Mouse (Mus musculus): Measurements from ENCODE around the gene Wwc1. TPM values are rescaled to one million over a fixed set of nuclear protein-coding genes. Genes with fewer than 3 reads are reported as not detected.

The Wwc1 gene
- polyA plus RNA-seq, 1 experiment from 2014 or later = 5.0 TPM

DNA sequence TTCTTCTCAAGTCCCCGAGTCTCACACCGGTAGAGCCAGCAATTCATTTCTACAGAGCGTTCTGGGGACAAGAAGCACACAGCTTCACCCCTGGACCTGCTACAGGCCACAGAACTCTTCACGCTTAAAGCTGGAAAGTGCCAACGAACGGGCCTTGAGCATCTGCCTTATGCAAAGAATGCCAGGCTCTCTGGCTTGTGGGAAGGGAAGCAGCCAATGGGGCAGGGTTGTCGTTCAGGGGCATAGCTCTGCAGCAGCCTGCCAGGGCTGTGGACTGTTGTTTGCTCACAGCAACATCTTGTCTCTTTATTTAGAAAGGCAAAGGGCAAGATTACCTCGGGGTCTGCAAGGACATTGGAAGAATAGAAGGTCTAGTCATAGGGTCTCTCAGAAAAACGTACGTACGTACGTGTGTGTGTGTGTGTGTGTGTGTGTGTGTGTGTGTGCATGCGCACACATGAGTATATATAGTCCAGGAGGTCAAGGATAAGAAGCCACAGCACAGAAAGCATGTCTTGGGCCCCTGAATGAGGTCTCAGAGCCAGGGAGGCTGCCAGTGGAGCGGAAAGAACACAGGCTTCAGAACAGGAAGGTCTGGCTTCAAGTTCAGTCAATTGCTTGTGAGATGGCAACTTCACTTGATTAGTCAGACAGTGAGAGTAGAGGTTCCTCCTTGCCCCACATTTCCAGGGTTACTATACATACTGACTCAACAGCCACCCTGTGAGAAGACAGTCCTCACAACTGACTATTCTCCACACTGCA, 48.0 kb downstream of the Wwc1 start:
- H3K4me2 ChIP-seq (ENCODE audit: low read depth, low read length) = no peak overlapping the region
- peaks cover 8% of the 10 kb centered on the region; the same call in 1 of the 2 replicates for H3K4me1 ChIP-seq (ENCODE audit: control insufficient read depth, insufficient read depth, low read length)
- WGBS = 77% methylated on average over 14 of the region's 14 CpGs
- no peak overlapping the region for H3K4me3 ChIP-seq (replicated peaks; ENCODE audit: low read length)
- ATAC-seq (ENCODE audit: insufficient read depth, low FRiP score) = no peak
- no peaks in the 10 kb centered on the region for H3K9me3 ChIP-seq (replicated peaks; ENCODE audit: control insufficient read depth, low read length)
- H3K9ac ChIP-seq (ENCODE audit: low read length) = no peak overlapping the region
- no peaks in the 10 kb centered on the region for H3K27me3 ChIP-seq (ENCODE audit: control insufficient read depth, insufficient read depth, low read length)
- H3K27ac ChIP-seq (ENCODE audit: low read length) = no peak overlapping the region
- H3K36me3 ChIP-seq (ENCODE audit: control insufficient read depth, insufficient read depth, low read length) = no peaks in the 10 kb centered on the region

DNA sequence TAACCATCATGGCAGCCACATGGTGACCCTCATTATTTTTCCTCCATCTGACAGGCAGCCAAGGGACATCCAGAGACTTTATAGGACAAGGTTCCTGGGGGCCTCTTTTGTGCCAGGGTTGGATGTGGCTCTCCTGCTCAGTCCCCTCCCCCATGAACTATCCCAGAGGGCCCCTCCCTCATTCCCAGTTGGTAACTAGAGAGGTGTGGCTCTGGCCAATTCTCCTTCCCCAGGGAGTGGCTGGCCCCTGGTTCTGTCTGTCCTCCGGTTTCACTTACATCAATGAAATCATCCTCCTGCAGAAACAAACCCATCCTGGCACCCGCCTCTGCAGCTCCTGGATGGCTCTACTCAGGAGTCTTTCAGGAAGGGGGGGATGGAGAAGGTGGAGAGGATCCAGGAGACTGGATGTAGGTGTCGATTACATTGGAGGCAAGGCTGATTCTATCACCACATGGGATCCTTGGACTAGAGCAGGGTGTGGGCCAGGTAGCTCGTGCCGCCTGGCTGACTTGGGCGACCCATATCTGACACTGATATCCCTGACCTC, 49.7 kb downstream of the Wwc1 start:
- Histone ChIP-seq H3K27me3 (ENCODE audit: control insufficient read depth, insufficient read depth, low read length) (no peaks in the 10 kb centered on the region), H3K27ac (ENCODE audit: low read length) (no peak overlapping the region), H3K9ac (ENCODE audit: low read length) (no peak overlapping the region), H3K36me3 (ENCODE audit: control insufficient read depth, insufficient read depth, low read length) (no peaks in the 10 kb centered on the region), H3K4me3 (replicated peaks; ENCODE audit: low read length) (no peak overlapping the region), H3K9me3 (replicated peaks; ENCODE audit: control insufficient read depth, low read length) (no peaks in the 10 kb centered on the region), H3K4me1 (ENCODE audit: control insufficient read depth, insufficient read depth, low read length) (peaks cover 8% of the 10 kb centered on the region; the same call in 1 of the 2 replicates), H3K4me2 (ENCODE audit: low read depth, low read length) (no peak overlapping the region)
- 81% methylated on average over 6 of the region's 6 CpGs for WGBS
- no peak for ATAC-seq (ENCODE audit: insufficient read depth, low FRiP score)

DNA sequence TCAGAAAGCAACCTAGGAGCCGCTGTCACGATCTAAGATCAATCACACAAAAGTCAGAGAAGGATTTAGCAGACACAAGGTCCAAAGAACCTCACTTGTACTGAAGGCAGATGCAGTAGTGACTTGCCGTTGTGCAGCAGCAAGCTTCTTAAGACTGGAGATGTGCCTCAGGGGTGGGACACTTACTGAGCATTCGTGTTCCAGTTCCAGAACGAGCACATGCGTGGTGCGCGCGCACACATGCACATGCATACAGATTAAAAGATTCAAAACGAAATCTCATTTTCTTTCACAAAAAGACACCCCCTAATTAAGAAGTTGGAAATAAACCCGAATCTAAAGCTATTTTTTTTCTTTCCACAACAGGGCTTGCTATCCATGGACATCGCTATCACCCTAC, 51.9 kb downstream of the Wwc1 start:
- H3K4me1 ChIP-seq (ENCODE audit: control insufficient read depth, insufficient read depth, low read length) = peaks cover 16% of the 10 kb centered on the region; the same call in 1 of the 2 replicates
- no peak overlapping the region for H3K9ac ChIP-seq (ENCODE audit: low read length)
- WGBS = 89% methylated on average over 12 of the region's 12 CpGs
- no peak overlapping the region for H3K4me2 ChIP-seq (ENCODE audit: low read depth, low read length)
- no peak overlapping the region for H3K4me3 ChIP-seq (replicated peaks; ENCODE audit: low read length)
- H3K36me3 ChIP-seq (ENCODE audit: control insufficient read depth, insufficient read depth, low read length) = no peaks in the 10 kb centered on the region
- H3K27me3 ChIP-seq (ENCODE audit: control insufficient read depth, insufficient read depth, low read length) = no peaks in the 10 kb centered on the region
- H3K9me3 ChIP-seq (replicated peaks; ENCODE audit: control insufficient read depth, low read length) = no peaks in the 10 kb centered on the region
- H3K27ac ChIP-seq (ENCODE audit: low read length) = no peak overlapping the region
- no peak for ATAC-seq (ENCODE audit: insufficient read depth, low FRiP score)

DNA sequence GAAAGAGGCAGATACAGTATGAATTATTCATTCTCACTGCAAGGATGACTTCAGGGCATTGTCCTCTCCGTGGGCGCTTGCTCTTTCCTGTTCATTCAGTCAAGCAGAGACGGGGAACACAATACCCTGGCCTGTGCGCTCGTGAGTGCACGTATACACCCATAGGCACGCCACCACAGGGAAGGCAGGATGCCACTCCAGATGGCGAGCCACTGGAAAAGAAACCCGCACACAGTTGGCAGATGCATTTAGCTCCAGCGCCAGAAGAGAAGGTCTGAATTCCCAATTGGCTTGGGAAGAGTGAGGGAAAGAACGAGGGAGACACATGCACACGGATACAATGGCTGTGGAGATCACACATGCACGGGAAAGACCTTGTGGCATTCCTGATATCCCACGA, 53.0 kb downstream of the Wwc1 start:
- peak overlapping the region; percentile 32; the same call in 1 of the 2 replicates for H3K27ac ChIP-seq (ENCODE audit: low read length)
- no peaks in the 10 kb centered on the region for H3K9me3 ChIP-seq (replicated peaks; ENCODE audit: control insufficient read depth, low read length)
- no peaks in the 10 kb centered on the region for H3K36me3 ChIP-seq (ENCODE audit: control insufficient read depth, insufficient read depth, low read length)
- no peaks in the 10 kb centered on the region for H3K27me3 ChIP-seq (ENCODE audit: control insufficient read depth, insufficient read depth, low read length)
- WGBS = 77% methylated on average over 14 of the region's 14 CpGs
- H3K4me1 ChIP-seq (ENCODE audit: control insufficient read depth, insufficient read depth, low read length) = peaks cover 18% of the 10 kb centered on the region; the same call in 1 of the 2 replicates
- no peak overlapping the region for H3K9ac ChIP-seq (ENCODE audit: low read length)
- no peak overlapping the region for H3K4me2 ChIP-seq (ENCODE audit: low read depth, low read length)
- no peak for ATAC-seq (ENCODE audit: insufficient read depth, low FRiP score)
- no peak overlapping the region for H3K4me3 ChIP-seq (replicated peaks; ENCODE audit: low read length)

DNA sequence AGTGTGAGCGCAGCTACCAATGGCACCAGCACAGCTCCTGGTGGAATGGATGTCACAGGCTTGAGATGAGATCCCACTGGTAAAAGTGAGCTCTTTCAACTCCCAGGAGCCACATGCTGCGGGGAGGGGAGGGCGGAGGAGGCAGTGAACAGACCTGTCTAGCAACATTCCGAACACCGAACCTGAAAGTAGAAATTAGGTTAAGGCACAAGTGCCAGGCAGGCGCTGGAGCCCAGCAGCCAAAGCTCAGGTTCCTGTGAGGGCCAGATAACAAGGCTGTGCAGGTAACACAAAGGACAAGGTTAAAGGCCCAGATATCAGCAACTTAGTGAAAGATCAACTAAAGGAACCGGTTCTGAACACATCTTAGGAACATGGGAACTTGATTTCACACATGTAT, 54.7 kb downstream of the Wwc1 start:
- Histone ChIP-seq H3K27ac (ENCODE audit: low read length) (peak overlapping the region; percentile 83), H3K4me1 (ENCODE audit: control insufficient read depth, insufficient read depth, low read length) (peaks cover 18% of the 10 kb centered on the region; the same call in 1 of the 2 replicates), H3K4me2 (ENCODE audit: low read depth, low read length) (peak overlapping the region; percentile 23; the same call in 1 of the 2 replicates), H3K9me3 (replicated peaks; ENCODE audit: control insufficient read depth, low read length) (no peaks in the 10 kb centered on the region), H3K9ac (ENCODE audit: low read length) (no peak overlapping the region), H3K27me3 (ENCODE audit: control insufficient read depth, insufficient read depth, low read length) (no peaks in the 10 kb centered on the region), H3K4me3 (replicated peaks; ENCODE audit: low read length) (no peak overlapping the region), H3K36me3 (ENCODE audit: control insufficient read depth, insufficient read depth, low read length) (no peaks in the 10 kb centered on the region)
- ATAC-seq (ENCODE audit: insufficient read depth, low FRiP score) = peak; percentile 92
- 52% methylated on average over 7 of the region's 7 CpGs for WGBS

DNA sequence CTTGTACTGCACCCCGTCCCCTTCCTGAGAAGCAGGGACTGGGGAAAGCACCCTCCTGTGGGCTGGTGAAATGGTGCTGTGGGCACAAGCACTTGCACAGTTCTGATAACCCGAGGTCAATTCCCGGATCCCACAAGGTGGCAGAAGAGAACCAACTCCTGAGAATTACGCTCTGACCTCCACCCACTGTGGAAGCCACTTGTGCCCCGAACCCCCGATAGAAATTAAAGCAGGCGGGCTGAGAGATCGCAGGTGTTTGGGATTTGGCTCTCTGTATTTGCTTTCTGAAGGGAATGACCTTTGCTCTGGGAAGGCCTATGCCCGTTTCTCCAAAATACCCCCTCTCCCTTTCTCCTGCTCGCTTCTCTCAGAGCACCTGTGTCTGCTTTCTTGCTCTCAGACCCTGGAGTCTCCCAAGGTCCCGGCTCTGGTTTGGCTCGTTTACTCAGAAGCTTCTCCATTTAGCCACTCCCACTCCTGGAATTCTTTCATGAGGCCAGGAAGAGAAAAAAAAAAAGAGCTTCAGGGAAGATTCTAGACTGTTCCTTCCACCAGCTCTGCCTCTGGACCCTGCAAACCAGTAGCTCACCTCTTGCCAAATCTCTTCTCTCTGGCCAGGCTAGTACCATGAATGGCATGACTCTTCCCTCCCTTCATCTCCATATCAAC, 58.0 kb downstream of the Wwc1 start:
- no peak overlapping the region for H3K4me3 ChIP-seq (replicated peaks; ENCODE audit: low read length)
- H3K9me3 ChIP-seq (replicated peaks; ENCODE audit: control insufficient read depth, low read length) = no peaks in the 10 kb centered on the region
- no peak overlapping the region for H3K4me2 ChIP-seq (ENCODE audit: low read depth, low read length)
- H3K4me1 ChIP-seq (ENCODE audit: control insufficient read depth, insufficient read depth, low read length) = peaks cover 20% of the 10 kb centered on the region; the same call in 1 of the 2 replicates
- no peak for ATAC-seq (ENCODE audit: insufficient read depth, low FRiP score)
- WGBS = 26% methylated on average over 12 of the region's 12 CpGs
- H3K27ac ChIP-seq (ENCODE audit: low read length) = peak overlapping the region; percentile 28
- no peaks in the 10 kb centered on the region for H3K36me3 ChIP-seq (ENCODE audit: control insufficient read depth, insufficient read depth, low read length)
- H3K9ac ChIP-seq (ENCODE audit: low read length) = no peak overlapping the region
- no peaks in the 10 kb centered on the region for H3K27me3 ChIP-seq (ENCODE audit: control insufficient read depth, insufficient read depth, low read length)

DNA sequence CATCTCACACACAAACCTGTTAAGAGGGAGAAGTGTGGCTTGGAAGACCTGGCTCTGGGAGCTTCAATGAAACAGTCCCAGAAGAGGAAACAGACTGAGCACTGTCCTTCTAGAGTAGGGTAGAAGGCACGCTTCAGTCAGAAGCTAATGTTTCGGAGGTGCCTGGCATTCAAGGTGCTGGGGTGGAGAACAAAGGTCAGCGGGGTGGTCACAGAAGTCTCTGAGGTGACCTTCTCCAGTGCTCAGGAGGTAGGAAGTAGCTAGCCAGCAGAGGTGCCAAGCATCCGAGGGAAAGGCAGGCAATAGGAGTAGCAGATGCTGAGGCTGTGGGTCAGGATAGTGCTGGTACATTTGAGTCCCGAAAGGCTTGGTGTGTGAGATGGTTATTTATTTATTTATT, 59.6 kb downstream of the Wwc1 start:
- WGBS = 77% methylated on average over 5 of the region's 5 CpGs
- Histone ChIP-seq H3K9me3 (replicated peaks; ENCODE audit: control insufficient read depth, low read length) (no peaks in the 10 kb centered on the region), H3K4me2 (ENCODE audit: low read depth, low read length) (no peak overlapping the region), H3K4me1 (ENCODE audit: control insufficient read depth, insufficient read depth, low read length) (peaks cover 21% of the 10 kb centered on the region; the same call in 1 of the 2 replicates), H3K36me3 (ENCODE audit: control insufficient read depth, insufficient read depth, low read length) (no peaks in the 10 kb centered on the region), H3K27me3 (ENCODE audit: control insufficient read depth, insufficient read depth, low read length) (no peaks in the 10 kb centered on the region), H3K9ac (ENCODE audit: low read length) (no peak overlapping the region), H3K4me3 (replicated peaks; ENCODE audit: low read length) (no peak overlapping the region), H3K27ac (ENCODE audit: low read length) (no peak overlapping the region)
- ATAC-seq (ENCODE audit: insufficient read depth, low FRiP score) = no peak

DNA sequence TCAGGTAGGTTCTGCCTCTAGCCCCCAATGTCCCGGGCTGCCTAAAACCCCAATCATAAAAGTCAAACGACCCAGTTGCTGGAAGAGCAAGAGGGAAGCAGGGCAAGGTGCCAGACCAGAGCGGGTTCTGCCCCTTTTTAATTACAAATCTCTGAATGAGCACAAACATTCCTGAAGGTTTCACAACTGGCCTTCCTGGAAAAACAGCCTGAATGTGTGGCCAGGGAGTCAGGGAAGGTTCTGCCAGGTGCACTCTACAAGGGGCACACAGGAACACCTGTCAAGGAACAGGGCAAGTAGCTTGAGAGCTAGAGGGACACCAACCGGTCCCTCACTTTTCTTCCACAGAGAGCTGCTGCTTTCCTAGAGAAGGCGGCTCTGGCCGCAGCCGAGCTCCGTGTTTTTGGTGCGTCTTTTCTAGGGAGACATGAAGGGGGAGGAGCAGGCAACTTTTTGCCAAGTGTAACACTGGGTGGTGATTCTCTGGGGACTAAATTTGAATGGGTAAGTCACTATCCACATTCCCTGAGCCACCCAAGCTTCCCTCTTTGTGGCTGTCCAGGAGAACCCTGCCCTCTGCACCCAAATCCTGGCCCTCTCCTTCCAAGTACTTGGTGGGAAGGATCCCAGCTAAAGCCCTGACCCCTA, 60.3 kb downstream of the Wwc1 start:
- Histone ChIP-seq H3K4me3 (replicated peaks; ENCODE audit: low read length) (no peak overlapping the region), H3K9me3 (replicated peaks; ENCODE audit: control insufficient read depth, low read length) (no peaks in the 10 kb centered on the region), H3K27me3 (ENCODE audit: control insufficient read depth, insufficient read depth, low read length) (no peaks in the 10 kb centered on the region), H3K27ac (ENCODE audit: low read length) (peak overlapping the region; percentile 25; the same call in 1 of the 2 replicates), H3K9ac (ENCODE audit: low read length) (no peak overlapping the region), H3K4me2 (ENCODE audit: low read depth, low read length) (no peak overlapping the region), H3K4me1 (ENCODE audit: control insufficient read depth, insufficient read depth, low read length) (peaks cover 20% of the 10 kb centered on the region; the same call in 1 of the 2 replicates), H3K36me3 (ENCODE audit: control insufficient read depth, insufficient read depth, low read length) (no peaks in the 10 kb centered on the region)
- ATAC-seq (ENCODE audit: insufficient read depth, low FRiP score) = no peak
- WGBS = 53% methylated on average over 9 of the region's 9 CpGs
